Mouse (Mus musculus) kidney, adult 2 months (tissue): ENCODE data around the gene Magi1. TPM values are rescaled to one million over a fixed set of nuclear protein-coding genes. Genes with fewer than 3 reads are reported as not detected.

Experiments used
- DNase-seq: peaks from one replicate; pipeline ENCODE4 v3.0.0; 2021
- H3K27ac ChIP-seq: fragments of 200-500 bp; 2 replicates; pipeline ENCODE4 v1.5.1; 2012; ENCODE audit warnings: low read depth, low read length, control low read depth, inconsistent platforms; ENCODE audit not compliant: insufficient read depth
- H3K27me3 ChIP-seq: fragments of 200-500 bp; replicated peaks from 2 replicates; pipeline ENCODE4 v1.6.1; 2012; ENCODE audit warnings: mild to moderate bottlenecking, moderate library complexity, low read length, inconsistent platforms; ENCODE audit not compliant: control insufficient read depth, insufficient read depth
- H3K36me3 ChIP-seq: fragments of 200-500 bp; 2 replicates; pipeline ENCODE4 v1.6.1; 2012; ENCODE audit warnings: mild to moderate bottlenecking, moderate library complexity, low read length, inconsistent platforms; ENCODE audit not compliant: control insufficient read depth, insufficient read depth
- H3K4me1 ChIP-seq: fragments of 200-500 bp; 2 replicates; pipeline ENCODE4 v1.6.1; 2011; ENCODE audit warnings: low read length; ENCODE audit not compliant: control insufficient read depth, insufficient read depth
- H3K4me3 ChIP-seq: fragments of 200-500 bp; 2 replicates; pipeline ENCODE4 v1.5.1; 2011; ENCODE audit warnings: mild to moderate bottlenecking, low read depth, low read length, control low read depth; ENCODE audit not compliant: insufficient read depth
- CTCF ChIP-seq: fragments of 200-500 bp; conservative IDR thresholded peaks from 2 replicates; pipeline ENCODE4 v1.5.1; 2011; ENCODE audit warnings: low read depth, mild to moderate bottlenecking, control low read depth, low read length, moderate library complexity, mixed read lengths; ENCODE audit not compliant: insufficient read depth, insufficient read length
- POLR2A ChIP-seq: fragments of 200-500 bp; IDR thresholded peaks from one replicate; pipeline ENCODE4 v1.6.1; 2011; ENCODE audit warnings: low read depth, low read length, control low read depth
- WGBS: fragments of 180-500 bp; shearing (Covaris S2); methylation state at CpG from one replicate; pipeline ENCODE4 v1.1.7; 2018; 5-methylcytosine and 5-hydroxymethylcytosine counted together
- polyA plus RNA-seq: library from polyadenylated mRNA; depleted of rRNA; stranded (reverse); fragments of >200 nt; gene quantifications from 2 replicates; pipeline ENCODE4 v1.2.3, GENCODE M21; 2012

Gene Magi1
- polyA plus RNA-seq, 1 experiment, result 6.1 TPM

- DNase-seq, result no peak
- no peaks in the 10 kb centered on the region for H3K27me3 ChIP-seq
- no peaks in the 10 kb centered on the region for H3K36me3 ChIP-seq
- no peak for TF ChIP-seq CTCF
- no peak for TF ChIP-seq POLR2A
- H3K4me3 ChIP-seq, result no peak overlapping the region
- no peak overlapping the region for H3K27ac ChIP-seq
- peaks cover 12% of the 10 kb centered on the region; the same call in 1 of the 2 replicates for H3K4me1 ChIP-seq
- WGBS, result 52% methylated on average over 8 of the region's 8 CpGs
Measured at GRCm38 (mm10) chr6:94067741-94068450, 215.8 kb downstream of the Magi1 start.

GRCm38 (mm10) chr6:94064832-94065231 is 218.9 kb downstream of the Magi1 start:
- H3K4me3 ChIP-seq, result no peak overlapping the region
- no peaks in the 10 kb centered on the region for H3K27me3 ChIP-seq
- H3K27ac ChIP-seq, result no peak overlapping the region
- 74% methylated on average over 4 of the region's 4 CpGs for WGBS
- peaks cover 17% of the 10 kb centered on the region; the same call in 1 of the 2 replicates for H3K4me1 ChIP-seq
- DNase-seq, result no peak
- TF ChIP-seq POLR2A (no peak), CTCF (no peak)
- no peaks in the 10 kb centered on the region for H3K36me3 ChIP-seq

- H3K4me1 ChIP-seq, result peaks cover 8% of the 10 kb centered on the region; the same call in 1 of the 2 replicates
- H3K4me3 ChIP-seq, result no peak overlapping the region
- TF ChIP-seq POLR2A (no peak), CTCF (no peak)
- no peaks in the 10 kb centered on the region for H3K27me3 ChIP-seq
- no peak for DNase-seq
- WGBS, result 89% methylated on average over 4 of the region's 4 CpGs
- no peaks in the 10 kb centered on the region for H3K36me3 ChIP-seq
- peak overlapping the region; percentile 28; the same call in 1 of the 2 replicates for H3K27ac ChIP-seq
Measured at GRCm38 (mm10) chr6:94063542-94063941, 220.2 kb downstream of the Magi1 start.

- peaks cover 8% of the 10 kb centered on the region; the same call in 1 of the 2 replicates for H3K4me1 ChIP-seq
- no peaks in the 10 kb centered on the region for H3K27me3 ChIP-seq
- H3K4me3 ChIP-seq, result no peak overlapping the region
- TF ChIP-seq POLR2A (no peak), CTCF (no peak)
- no peak overlapping the region for H3K27ac ChIP-seq
- no peaks in the 10 kb centered on the region for H3K36me3 ChIP-seq
- WGBS, result 57% methylated on average over 8 of the region's 8 CpGs
- DNase-seq, result no peak
Measured at GRCm38 (mm10) chr6:94061424-94061980, 222.2 kb downstream of the Magi1 start.

- Histone ChIP-seq H3K27ac (no peak overlapping the region), H3K27me3 (no peaks in the 10 kb centered on the region), H3K36me3 (no peaks in the 10 kb centered on the region), H3K4me3 (no peak overlapping the region), H3K4me1 (peaks cover 8% of the 10 kb centered on the region; the same call in 1 of the 2 replicates)
- WGBS, result 70% methylated on average over 7 of the region's 7 CpGs
- DNase-seq, result no peak
- TF ChIP-seq POLR2A, result no peak
- TF ChIP-seq CTCF, result no peak
Measured at GRCm38 (mm10) chr6:94060621-94061213, 223.0 kb downstream of the Magi1 start.

- H3K4me1 ChIP-seq, result peaks cover 8% of the 10 kb centered on the region; the same call in 1 of the 2 replicates
- H3K4me3 ChIP-seq, result no peak overlapping the region
- TF ChIP-seq CTCF (no peak), POLR2A (no peak)
- no peak overlapping the region for H3K27ac ChIP-seq
- no peaks in the 10 kb centered on the region for H3K36me3 ChIP-seq
- 94% methylated on average over 2 of the region's 2 CpGs for WGBS
- no peaks in the 10 kb centered on the region for H3K27me3 ChIP-seq
- DNase-seq, result no peak
Measured at GRCm38 (mm10) chr6:94059090-94059489, 224.6 kb downstream of the Magi1 start.

GRCm38 (mm10) chr6:94053920-94054319 is 229.8 kb downstream of the Magi1 start:
- 35% methylated on average over 1 of the region's 1 CpGs for WGBS
- DNase-seq, result peak; percentile 45

More at GRCm38 (mm10) chr6:94053920-94054319, 229.8 kb downstream of the Magi1 start:
- Histone ChIP-seq H3K4me3 (no peak overlapping the region), H3K27me3 (no peaks in the 10 kb centered on the region), H3K4me1 (0 out of 2 replicates have a peak, but pooled peaks cover 2% of the 10 kb centered on the region), H3K27ac (no peak overlapping the region), H3K36me3 (no peaks in the 10 kb centered on the region)
- TF ChIP-seq CTCF, result peak; percentile 64
- no peak for TF ChIP-seq POLR2A
